Mouse (Mus musculus): ENCODE results near the gene Ccn5.

GRCm38 (mm10) chr2:163800832-163801231, 19.8 kb upstream of the Ccn5 start:
- TF ChIP-seq CTCF (IDR thresholded peaks at IDR 0.05; ENCODE audit: control insufficient read depth, insufficient read depth, low read length) (no peak), POLR2A (IDR thresholded peaks at IDR 0.05; ENCODE audit: borderline replicate concordance, control insufficient read depth, low read depth, low read length) (no peak)
